ENCODE assay signal across 31 mouse cellular contexts in genomic region chr7:52159410-52159809, GRCm38 (mm10).
"Had no signal": no experiment of that assay in that cellular context is flagged by ENCODE, and none has a peak within 500 bp of the region (broad histone marks: within the 10 kb centered on the region; RNA-seq: fewer than 3 reads in every experiment).

No protein-coding gene starts in this region.

- ATAC-seq: liver, embryonic 12.5 days; liver, postnatal 0 days; lung, postnatal 0 days; midbrain, embryonic 13.5 days; midbrain, embryonic 15.5 days; midbrain, embryonic 16.5 days had no signal

- H3K4me2 ChIP-seq: limb, embryonic 12.5 days; limb, embryonic 13.5 days; limb, embryonic 15.5 days; liver, embryonic 11.5 days; liver, embryonic 12.5 days; liver, embryonic 13.5 days; liver, embryonic 15.5 days; lung, embryonic 14.5 days; lung, embryonic 15.5 days; midbrain, embryonic 11.5 days; midbrain, embryonic 12.5 days; midbrain, embryonic 13.5 days; midbrain, embryonic 15.5 days had no signal

- H3K9me3 ChIP-seq: limb, embryonic 10.5 days; limb, embryonic 12.5 days; limb, embryonic 15.5 days; liver, embryonic 12.5 days; liver, embryonic 13.5 days; liver, embryonic 15.5 days; lung, embryonic 15.5 days; midbrain, embryonic 15.5 days had no signal

- H3K36me3 ChIP-seq: limb, embryonic 10.5 days; limb, embryonic 12.5 days; limb, embryonic 13.5 days; limb, embryonic 15.5 days; liver, embryonic 12.5 days; liver, embryonic 13.5 days; liver, embryonic 15.5 days; lung, embryonic 15.5 days; midbrain, embryonic 10.5 days; midbrain, embryonic 12.5 days; midbrain, embryonic 13.5 days; midbrain, embryonic 15.5 days had no signal

- H3K27ac ChIP-seq: limb, embryonic 10.5 days; limb, embryonic 12.5 days; limb, embryonic 13.5 days; limb, embryonic 15.5 days; liver, embryonic 12.5 days; liver, embryonic 13.5 days; liver, embryonic 14.5 days; liver, embryonic 15.5 days; lung, embryonic 15.5 days; macrophage; midbrain, embryonic 10.5 days; midbrain, embryonic 12.5 days; midbrain, embryonic 13.5 days; midbrain, embryonic 15.5 days had no signal

- H3K4me1 ChIP-seq: limb, embryonic 10.5 days; limb, embryonic 12.5 days; limb, embryonic 13.5 days; limb, embryonic 15.5 days; liver, embryonic 12.5 days; liver, embryonic 13.5 days; liver, embryonic 15.5 days; lung, embryonic 15.5 days; megakaryocyte, embryonic 14.5 days; midbrain, embryonic 10.5 days; midbrain, embryonic 12.5 days; midbrain, embryonic 13.5 days; midbrain, embryonic 15.5 days had no signal

- H3K9ac ChIP-seq: limb, embryonic 12.5 days; limb, embryonic 13.5 days; limb, embryonic 15.5 days; liver, embryonic 12.5 days; liver, embryonic 13.5 days; liver, embryonic 14.5 days; liver, embryonic 15.5 days; liver, postnatal 0 days; lung, embryonic 14.5 days; lung, embryonic 15.5 days; midbrain, embryonic 12.5 days; midbrain, embryonic 13.5 days; midbrain, embryonic 15.5 days had no signal

- H3K27me3 ChIP-seq: limb, embryonic 12.5 days; limb, embryonic 13.5 days; limb, embryonic 15.5 days; liver, embryonic 12.5 days; liver, embryonic 13.5 days; liver, embryonic 15.5 days; lung, embryonic 15.5 days; megakaryocyte, embryonic 14.5 days; midbrain, embryonic 12.5 days; midbrain, embryonic 13.5 days; midbrain, embryonic 15.5 days had no signal

- H3K4me3 ChIP-seq: limb, embryonic 10.5 days; limb, embryonic 12.5 days; limb, embryonic 13.5 days; limb, embryonic 15.5 days; liver, embryonic 12.5 days; liver, embryonic 13.5 days; liver, embryonic 15.5 days; lung, embryonic 15.5 days; megakaryocyte, embryonic 14.5 days; midbrain, embryonic 10.5 days; midbrain, embryonic 12.5 days; midbrain, embryonic 13.5 days; midbrain, embryonic 15.5 days; myocyte had no signal

- DNase-seq: left cerebral cortex, postnatal 4 days; liver; liver, embryonic 13.5 days; liver, postnatal 0 days; lung, adult 18-20 months; lung, adult 2 months; lung, embryonic 14.5 days; lung, postnatal 10 days; lung, postnatal 14 days; lung, postnatal 36 days; lung, postnatal 4 days; midbrain, embryonic 14.5 days had no signal
